Mouse (Mus musculus): ENCODE measurements around the gene Epb41l3.
"Not testable (repeated sequence)": the region's sequence is repeated elsewhere in the genome, so short reads cannot be mapped to it uniquely, and the experiment has no call there.

Gene Epb41l3

DNA sequence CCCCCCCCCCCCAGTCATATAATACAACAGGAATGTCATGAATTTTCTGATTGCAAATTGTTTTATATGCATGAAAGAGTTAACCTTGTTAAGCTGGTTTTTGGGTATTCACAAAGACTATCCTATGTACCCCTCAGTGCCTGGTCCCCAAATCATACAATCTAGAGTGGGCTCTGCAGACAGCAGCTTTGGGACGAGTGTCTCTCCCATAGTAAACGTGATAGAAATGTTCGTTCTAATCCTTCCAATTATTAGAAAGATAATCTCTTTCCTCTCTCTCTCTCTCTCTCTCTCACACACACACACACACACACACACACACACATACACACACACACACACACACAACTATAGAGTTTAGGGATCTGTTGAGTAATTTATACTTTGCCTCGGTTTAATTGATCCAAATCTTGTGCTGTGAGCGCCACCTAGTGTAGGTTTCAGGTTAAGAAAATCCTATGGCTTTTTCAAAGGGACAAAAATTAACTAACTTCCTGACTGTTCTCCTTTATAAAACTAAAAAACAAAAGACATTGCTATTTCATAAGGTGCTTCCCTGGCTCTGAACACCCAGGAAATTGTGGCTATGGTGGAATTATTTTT lies 30.4 kb downstream of the Epb41l3 start:
- DNase-seq (ENCODE audit: low read depth, low spot score), result peak; percentile 67

GRCm38 (mm10) chr17:69109216-69109615 lies 33.7 kb downstream of the Epb41l3 start:
- peak; percentile 24 for DNase-seq (ENCODE audit: low read depth, low spot score)

GRCm38 (mm10) chr17:69112232-69112631 lies 36.7 kb downstream of the Epb41l3 start:
- no peak for DNase-seq (ENCODE audit: low read depth, low spot score)

- no peak for DNase-seq (ENCODE audit: low read depth, low spot score)
Observed at GRCm38 (mm10) chr17:69119183-69119582, 43.7 kb downstream of the Epb41l3 start.

- peak; percentile 72 for DNase-seq (ENCODE audit: low read depth, low spot score)
Observed at GRCm38 (mm10) chr17:69120533-69121358, 45.3 kb downstream of the Epb41l3 start.

- DNase-seq (ENCODE audit: low read depth, low spot score), result not testable (repeated sequence)
Observed at GRCm38 (mm10) chr17:69122403-69122802, 46.9 kb downstream of the Epb41l3 start.

DNA sequence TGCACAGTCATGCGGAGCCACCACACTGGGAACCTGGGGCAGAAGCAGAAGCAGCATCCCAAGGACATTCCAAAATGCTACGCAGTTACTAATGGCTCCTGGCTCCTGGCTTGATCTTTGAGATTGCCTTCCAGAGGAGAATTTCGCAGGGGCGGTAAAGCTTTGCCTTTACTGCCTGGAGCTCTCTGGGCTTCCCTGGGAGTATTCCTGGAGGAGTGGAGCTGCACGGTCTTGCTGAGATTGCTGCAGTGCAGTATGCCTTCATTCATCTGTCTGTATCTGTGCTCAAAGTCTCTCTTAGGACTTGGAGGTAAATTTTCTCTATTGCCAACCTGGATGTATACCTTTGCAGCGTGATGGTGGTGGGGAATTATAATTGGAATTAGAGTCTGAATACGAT lies 52.0 kb downstream of the Epb41l3 start:
- peak; percentile 50 for DNase-seq (ENCODE audit: low read depth, low spot score)

GRCm38 (mm10) chr17:69127981-69128380 lies 52.5 kb downstream of the Epb41l3 start:
- peak; percentile 35 for DNase-seq (ENCODE audit: low read depth, low spot score)

GRCm38 (mm10) chr17:69129434-69129833 lies 54.0 kb downstream of the Epb41l3 start:
- DNase-seq (ENCODE audit: low read depth, low spot score), result no peak

GRCm38 (mm10) chr17:69143017-69143416 lies 67.5 kb downstream of the Epb41l3 start:
- DNase-seq (ENCODE audit: low read depth, low spot score), result no peak

- no peak for DNase-seq (ENCODE audit: low read depth, low spot score)
Observed at GRCm38 (mm10) chr17:69150826-69151225, 75.3 kb downstream of the Epb41l3 start.

GRCm38 (mm10) chr17:69151281-69151680 lies 75.8 kb downstream of the Epb41l3 start:
- DNase-seq (ENCODE audit: low read depth, low spot score), result no peak

- DNase-seq (ENCODE audit: low read depth, low spot score), result peak; percentile 79
Observed at GRCm38 (mm10) chr17:69155034-69155433, 79.6 kb downstream of the Epb41l3 start.

GRCm38 (mm10) chr17:69156522-69157100 lies 81.1 kb downstream of the Epb41l3 start:
- peak; percentile 75 for DNase-seq (ENCODE audit: low read depth, low spot score)

DNA sequence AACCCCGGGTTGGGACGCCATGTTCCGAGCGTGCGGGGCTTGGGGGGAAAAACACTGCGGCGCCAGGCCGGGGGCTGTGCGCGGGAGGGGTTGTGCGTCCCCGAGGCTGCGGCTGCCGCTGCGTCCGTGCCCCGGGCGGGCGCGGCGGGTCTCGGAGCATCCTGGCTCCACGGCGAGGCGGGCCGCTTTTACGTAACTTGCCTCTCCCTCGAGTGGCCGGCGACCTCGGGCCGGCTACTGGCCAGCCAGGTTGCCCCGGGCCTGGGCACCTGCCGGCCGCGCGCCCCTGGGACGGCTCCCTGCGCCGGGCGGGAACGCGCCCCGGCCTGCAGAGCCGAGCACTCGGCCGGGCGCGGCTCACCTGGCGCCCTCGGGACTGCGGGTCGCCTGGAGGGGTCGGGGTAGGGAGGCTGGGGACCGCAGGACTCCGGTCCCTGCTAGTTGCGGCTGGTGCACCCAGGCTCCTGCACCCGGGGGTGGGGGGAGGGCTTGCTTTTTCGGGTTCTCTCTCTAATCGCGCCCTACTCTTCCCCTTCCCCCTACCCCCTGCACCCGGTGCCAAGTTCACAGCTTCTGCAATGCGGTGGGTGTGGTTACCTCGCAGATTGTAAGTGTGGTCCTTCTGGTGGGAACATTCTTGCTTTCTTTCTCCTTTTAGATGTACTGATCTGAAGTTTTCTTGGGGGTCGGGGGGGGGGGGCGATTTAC lies 81.8 kb downstream of the Epb41l3 start:
- DNase-seq (ENCODE audit: low read depth, low spot score), result peak; percentile 68

DNA sequence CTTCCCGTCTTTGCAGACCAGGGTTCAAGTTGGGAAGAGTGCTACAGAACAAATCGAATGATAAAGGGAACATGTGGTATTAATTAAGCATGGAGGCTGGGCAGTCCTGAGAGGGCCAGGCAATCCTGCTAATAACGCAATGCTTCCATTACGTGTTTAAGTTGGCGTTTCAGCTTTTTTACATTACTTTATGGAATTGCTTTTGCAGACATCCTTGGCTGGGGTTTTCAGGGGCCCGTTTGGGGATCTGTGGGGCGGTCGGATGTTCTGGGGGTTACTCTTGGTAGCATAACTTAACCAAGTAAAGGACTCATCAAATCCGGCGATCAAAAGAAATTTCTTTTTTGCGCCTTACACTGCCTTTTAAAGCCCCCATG lies 82.3 kb downstream of the Epb41l3 start:
- no peak for DNase-seq (ENCODE audit: low read depth, low spot score)

DNA sequence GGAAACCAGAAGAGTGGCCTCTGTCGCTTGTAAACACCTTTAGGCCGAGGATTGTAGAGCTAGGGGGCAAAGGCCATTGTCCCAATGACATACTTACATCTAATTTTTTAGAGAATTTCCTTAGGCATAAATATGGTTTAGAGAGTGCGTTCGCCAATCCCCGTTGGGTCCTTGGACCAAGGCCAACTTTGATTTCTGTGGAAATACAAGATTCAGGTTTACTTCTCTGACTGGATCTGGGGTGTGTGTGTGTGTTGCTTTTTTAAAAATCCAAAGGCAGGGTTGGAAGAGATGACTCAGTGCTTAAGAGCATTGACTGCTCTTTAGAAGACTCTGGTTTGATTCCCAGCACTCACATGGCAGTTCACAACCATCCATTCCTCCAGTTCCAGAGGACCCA lies 83.2 kb downstream of the Epb41l3 start:
- DNase-seq (ENCODE audit: low read depth, low spot score), result no peak

DNA sequence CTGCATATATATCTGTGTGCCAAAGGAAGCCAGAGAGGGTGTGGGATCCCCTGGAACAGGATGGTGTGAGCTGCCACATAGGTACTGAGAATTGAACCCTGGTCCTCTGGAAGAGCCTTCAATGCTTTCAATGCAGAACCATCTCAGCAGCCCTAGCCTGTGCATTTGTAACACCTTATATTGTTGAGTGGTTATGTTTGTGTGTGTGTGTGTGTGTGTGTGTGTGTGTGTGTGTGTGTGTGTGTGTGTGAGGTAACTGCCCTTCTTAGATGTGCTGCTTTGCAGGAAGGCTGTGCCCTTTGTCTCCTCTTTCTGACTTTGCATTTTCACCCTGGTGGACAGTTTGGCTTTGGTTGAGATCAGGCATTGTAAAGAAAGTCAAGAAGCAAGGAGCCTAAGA lies 87.2 kb downstream of the Epb41l3 start:
- DNase-seq (ENCODE audit: low read depth, low spot score), result no peak

DNA sequence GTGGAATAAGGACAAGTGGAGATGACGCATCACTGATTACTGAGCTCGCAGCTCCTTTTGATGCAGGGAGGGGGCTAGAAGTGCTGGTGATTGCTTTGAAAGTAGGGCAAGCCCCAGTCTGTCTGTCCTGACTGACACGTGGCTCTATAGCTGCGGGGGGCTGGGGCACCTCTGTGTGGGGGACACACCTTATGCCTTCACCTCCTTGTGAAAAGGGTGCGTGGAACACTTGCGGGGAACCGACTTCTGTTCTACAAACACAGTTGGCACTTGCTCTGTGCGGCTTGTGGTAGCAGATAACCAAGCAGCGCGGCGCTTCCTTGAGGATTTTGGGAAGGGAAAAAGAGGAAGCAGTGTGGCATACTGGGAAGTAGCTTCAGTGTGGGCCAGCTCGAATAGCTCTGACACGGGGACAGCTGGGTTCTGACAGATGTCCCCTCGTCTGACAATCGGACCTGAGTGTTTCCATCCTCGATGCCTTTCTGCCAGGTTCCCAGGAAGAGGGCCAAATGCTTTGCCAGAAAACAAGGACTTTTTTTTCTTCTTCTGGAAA lies 101.5 kb downstream of the Epb41l3 start:
- peak; percentile 86 for DNase-seq (ENCODE audit: low read depth, low spot score)

- no peak for DNase-seq (ENCODE audit: low read depth, low spot score)
Observed at GRCm38 (mm10) chr17:69177954-69178353, 102.5 kb downstream of the Epb41l3 start.

DNA sequence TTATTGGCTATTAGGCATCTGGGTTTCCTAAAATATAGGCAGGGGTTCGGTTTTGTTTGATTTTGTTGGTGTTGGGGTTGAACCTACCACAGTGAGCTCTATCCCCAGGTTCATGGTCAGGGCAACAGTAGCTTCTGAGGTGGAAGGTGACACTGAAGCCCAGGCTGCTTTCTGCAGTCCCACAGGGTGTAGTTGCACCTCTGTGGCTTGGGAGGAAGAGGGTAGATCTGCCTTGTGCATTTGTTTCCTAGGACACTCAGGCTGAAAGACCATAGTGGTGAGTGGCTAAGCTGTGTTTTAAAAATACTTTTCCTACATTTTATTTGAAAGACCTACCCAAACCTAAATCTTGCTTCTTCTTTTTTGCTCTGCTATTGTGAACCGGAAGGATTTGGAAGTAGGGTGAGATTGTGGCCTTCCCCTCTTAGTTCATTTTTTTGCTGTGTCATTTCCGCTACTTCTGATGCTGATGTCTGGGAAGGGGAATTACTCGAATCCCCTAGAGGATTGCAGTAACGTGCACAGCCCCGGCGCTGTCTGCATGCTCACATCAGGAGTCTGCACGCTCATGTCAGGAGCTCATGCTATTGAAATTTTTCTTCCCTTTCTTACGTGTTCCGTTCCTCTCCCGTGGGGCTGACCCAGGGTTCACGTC lies 105.5 kb downstream of the Epb41l3 start:
- DNase-seq (ENCODE audit: low read depth, low spot score), result peak; percentile 51

Measured in brain, adult 2 months (tissue).